Comparison of ENCODE assay signal across 8 mouse cellular contexts in genomic region chr3:25807559-25807958, GRCm38 (mm10).
DNase-seq lines count a peak whose midpoint lies in the region; ATAC-seq lines count a peak whose summit lies in the region.

No protein-coding gene starts in this region.

- no peaks in the 10 kb centered on the region for H3K36me3 ChIP-seq in midbrain, embryonic 12.5 days

- WGBS in midbrain, embryonic 12.5 days = 32% methylated on average over 3 of the region's 3 CpGs

- H3K9ac ChIP-seq in midbrain, embryonic 12.5 days (replicated peaks) = no peak overlapping the region

- H3K9me3 ChIP-seq in midbrain, embryonic 12.5 days = no peaks in the 10 kb centered on the region

- H3K27me3 ChIP-seq in midbrain, embryonic 12.5 days = no peaks in the 10 kb centered on the region

- no peak overlapping the region for H3K4me3 ChIP-seq in midbrain, embryonic 12.5 days

- no peak overlapping the region for H3K27ac ChIP-seq in midbrain, embryonic 12.5 days (replicated peaks)

- peaks cover 4% of the 10 kb centered on the region for H3K4me1 ChIP-seq in midbrain, embryonic 12.5 days

- DNase-seq in Muller cell, postnatal 12 days (ENCODE audit: inconsistent ontology term) = peak; percentile 52
- DNase-seq in cerebellum, adult 9-11 months = peak; percentile 10
- peak; percentile 17 to 28 for DNase-seq in frontal cortex, postnatal 14 days (ENCODE audit: low spot score in 2 of 2)
- no peak for DNase-seq in spleen, postnatal 36 days (ENCODE audit: low spot score in 2 of 2)
- DNase-seq in urinary bladder, adult 2 months (ENCODE audit: low spot score) = no peak
- no peak for DNase-seq in kidney, adult 18-20 months
- no peak for DNase-seq in adipocyte (ENCODE audit: low spot score)

- peak; percentile 97 for ATAC-seq in midbrain, embryonic 12.5 days (ENCODE audit: low FRiP score, low read depth)

- no peak overlapping the region for H3K4me2 ChIP-seq in midbrain, embryonic 12.5 days (replicated peaks)

Comparison
In these comparisons a context has a peak if more than half of its experiments do, and no peak if none do; other contexts are left out.
1. DNase-seq: peak in Muller cell, postnatal 12 days (single experiment), cerebellum, adult 9-11 months (single experiment) and frontal cortex, postnatal 14 days (2 of 2); none in spleen, postnatal 36 days (0 of 2), urinary bladder, adult 2 months (single experiment), kidney, adult 18-20 months (single experiment) and adipocyte (single experiment).